Mouse (Mus musculus) cerebellum, adult 11-12 months (tissue): ENCODE measurements around the gene Mob3b.
A peak's percentile ranks its signal among the peaks of the same experiment; 100 is the strongest.
"Not testable (repeated sequence)": the region's sequence is repeated elsewhere in the genome, so short reads cannot be mapped to it uniquely, and the experiment has no call there.

Experiments
- DNase-seq: peaks from one replicate; pipeline ENCODE4 v3.0.0; 2022

The Mob3b gene

GRCm38 (mm10) chr4:34959477-34959876, 197.8 kb downstream of the Mob3b start:
- DNase-seq = no peak

- no peak for DNase-seq
Measured at GRCm38 (mm10) chr4:34958155-34959028, 198.9 kb downstream of the Mob3b start.

- DNase-seq = no peak
Measured at GRCm38 (mm10) chr4:34953716-34954115, 203.6 kb downstream of the Mob3b start.

GRCm38 (mm10) chr4:34947181-34947580, 210.1 kb downstream of the Mob3b start:
- DNase-seq = no peak

- no peak for DNase-seq
Measured at GRCm38 (mm10) chr4:34941046-34941445, 216.2 kb downstream of the Mob3b start.

- not testable (repeated sequence) for DNase-seq
Measured at GRCm38 (mm10) chr4:34928386-34928785, 228.9 kb downstream of the Mob3b start.

GRCm38 (mm10) chr4:34922177-34922870, 235.0 kb downstream of the Mob3b start:
- peak; percentile 24 for DNase-seq

- DNase-seq = no peak
Measured at GRCm38 (mm10) chr4:34917400-34917799, 239.9 kb downstream of the Mob3b start.

GRCm38 (mm10) chr4:34912171-34912570, 245.1 kb downstream of the Mob3b start:
- no peak for DNase-seq

GRCm38 (mm10) chr4:34911401-34911800, 245.9 kb downstream of the Mob3b start:
- DNase-seq = no peak

- DNase-seq = no peak
Measured at GRCm38 (mm10) chr4:34908127-34908526, 249.2 kb downstream of the Mob3b start.

GRCm38 (mm10) chr4:34907026-34907425, 250.3 kb downstream of the Mob3b start:
- no peak for DNase-seq

- DNase-seq = no peak
Measured at GRCm38 (mm10) chr4:34906151-34906550, 251.1 kb downstream of the Mob3b start.

GRCm38 (mm10) chr4:34905396-34905795, 251.9 kb downstream of the Mob3b start:
- DNase-seq = no peak

GRCm38 (mm10) chr4:34901582-34901981, 255.7 kb downstream of the Mob3b start:
- DNase-seq = not testable (repeated sequence)

GRCm38 (mm10) chr4:34901166-34901565, 256.1 kb downstream of the Mob3b start:
- DNase-seq = no peak

GRCm38 (mm10) chr4:34900155-34900554, 257.1 kb downstream of the Mob3b start:
- DNase-seq = no peak

- no peak for DNase-seq
Measured at GRCm38 (mm10) chr4:34899322-34899721, 258.0 kb downstream of the Mob3b start.
